Mouse (Mus musculus) liver, embryonic 14.5 days (tissue): Measurements from ENCODE around the gene Rph3al. TPM values are rescaled to one million over a fixed set of nuclear protein-coding genes. Genes with fewer than 3 reads are reported as not detected.

ENCODE experiments used
- ATAC-seq: fragments of 200-750 bp; cut with Nextera tagmentation; 2 replicates; pipeline ENCODE4 v1.8.0; 2017; ENCODE audit warnings: moderate number of reproducible peaks, mild to moderate bottlenecking, moderate library complexity; ENCODE audit not compliant: insufficient read depth
- DNase-seq, 3 experiments: peaks; one replicate each; pipeline ENCODE4 v3.0.0-alpha.2; 2012 to 2013; ENCODE audit warnings: low read depth in 3 of 3, low spot score in 3 of 3
- H3K27ac ChIP-seq: fragments of 300-500 bp; sonication (generic); 2 replicates; pipeline ENCODE4 v1.5.1; 2014; ENCODE audit warnings: moderate library complexity, mild to moderate bottlenecking, control low read depth, inconsistent platforms
- H3K27me3 ChIP-seq: fragments of 300-500 bp; sonication (generic); 2 replicates; pipeline ENCODE4 v1.6.1; 2014; ENCODE audit warnings: mild to moderate bottlenecking, low read length, moderate library complexity; ENCODE audit not compliant: control insufficient read depth, insufficient read depth
- H3K36me3 ChIP-seq: fragments of 300-500 bp; sonication (generic); replicated peaks from 2 replicates; pipeline ENCODE4 v1.6.1; 2014; ENCODE audit warnings: low read depth; ENCODE audit not compliant: control insufficient read depth, insufficient read depth
- H3K4me1 ChIP-seq, 2 experiments: fragments of 200-500 bp in 1 of 2; fragments of 300-500 bp in 1 of 2; sonication (generic) in 1 of 2; replicated peaks; 2 replicates each; pipeline ENCODE4 v1.6.1; 2012 to 2014; ENCODE audit warnings: antibody characterized with exemption in 1 of 2, inconsistent platforms in 1 of 2, low read length in 1 of 2; ENCODE audit not compliant: control insufficient read depth in 2 of 2, insufficient read depth in 2 of 2
- H3K4me2 ChIP-seq: fragments of 300-500 bp; sonication (generic); 2 replicates; pipeline ENCODE4 v1.6.1; 2014; ENCODE audit warnings: low read depth, mild to moderate bottlenecking, control low read depth, moderate library complexity
- H3K4me3 ChIP-seq, 2 experiments: fragments of 200-500 bp in 1 of 2; fragments of 300-500 bp in 1 of 2; sonication (generic) in 1 of 2; 2 replicates each; pipeline ENCODE4 v1.5.1; 2012 to 2014; ENCODE audit warnings: low read depth in 2 of 2, low read length in 2 of 2, mild to moderate bottlenecking in 2 of 2, control low read depth in 1 of 2, inconsistent platforms in 1 of 2, moderate library complexity in 1 of 2; ENCODE audit not compliant: insufficient read depth in 1 of 2
- H3K9ac ChIP-seq: fragments of 300-500 bp; sonication (generic); replicated peaks from 2 replicates; pipeline ENCODE4 v1.6.1; 2014; ENCODE audit warnings: mild to moderate bottlenecking, control low read depth, moderate library complexity
- H3K9me3 ChIP-seq: fragments of 300-500 bp; sonication (generic); 2 replicates; pipeline ENCODE4 v1.6.1; 2016; ENCODE audit warnings: low read length, mixed read lengths; ENCODE audit not compliant: control insufficient read depth
- CTCF ChIP-seq: IDR thresholded peaks from 2 replicates; pipeline ENCODE4 v1.5.1; 2016; ENCODE audit warnings: antibody characterized with exemption, low read depth, control low read depth
- EP300 ChIP-seq: IDR thresholded peaks from 2 replicates; pipeline ENCODE4 v1.6.1; 2016; ENCODE audit warnings: antibody characterized with exemption, low read depth
- WGBS: fragments of 180-500 bp; shearing (Covaris S2); extraction: QIAGEN DNeasy Blood & Tissue Kit; methylation state at CpG from one replicate; pipeline ENCODE4 v1.1.7; 2014; ENCODE audit not compliant: insufficient replicate concordance; 5-methylcytosine and 5-hydroxymethylcytosine counted together
- polyA plus RNA-seq, 2 experiments: library from polyadenylated mRNA; depleted of rRNA in 1 of 2; stranded (reverse) in 1 of 2; unstranded in 1 of 2; fragments of >200 nt; fragmentation: Nextera tagmentation in 1 of 2; extraction: Ambion mirVana in 1 of 2; gene quantifications; 2 replicates each; pipeline versions ENCODE4 v1.2.1 to v1.2.3; 2012 to 2014

The Rph3al gene
- polyA plus RNA-seq, 2 experiments, result 0.25 to 0.29 TPM

GRCm38 (mm10) chr11:75951895-75952294 lies 13.7 kb upstream of the Rph3al start:
- 56% methylated on average over 5 of the region's 5 CpGs for WGBS
- H3K4me2 ChIP-seq, result no peak overlapping the region
- DNase-seq, result no peak

GRCm38 (mm10) chr11:75950459-75950858 lies 12.2 kb upstream of the Rph3al start:
- Histone ChIP-seq H3K4me1 (no peaks in the 10 kb centered on the region), H3K9me3 (no peaks in the 10 kb centered on the region), H3K27me3 (no peaks in the 10 kb centered on the region), H3K4me3 (no peak overlapping the region), H3K27ac (no peak overlapping the region), H3K9ac (no peak overlapping the region), H3K4me2 (no peak overlapping the region), H3K36me3 (no peaks in the 10 kb centered on the region)
- WGBS, result 50% methylated on average over 3 of the region's 3 CpGs
- ATAC-seq (no peak), DNase-seq (no peak)
- TF ChIP-seq EP300, result no peak
- no peak for TF ChIP-seq CTCF

More at GRCm38 (mm10) chr11:75951895-75952294, 13.7 kb upstream of the Rph3al start:
- no peak overlapping the region for H3K27ac ChIP-seq
- no peak overlapping the region for H3K9ac ChIP-seq
- no peaks in the 10 kb centered on the region for H3K36me3 ChIP-seq
- no peak for ATAC-seq
- H3K27me3 ChIP-seq, result no peaks in the 10 kb centered on the region
- H3K9me3 ChIP-seq, result no peaks in the 10 kb centered on the region
- TF ChIP-seq CTCF (no peak), EP300 (no peak)
- H3K4me1 ChIP-seq, result no peaks in the 10 kb centered on the region
- no peak overlapping the region for H3K4me3 ChIP-seq

- Histone ChIP-seq H3K9me3 (no peaks in the 10 kb centered on the region), H3K36me3 (no peaks in the 10 kb centered on the region), H3K4me2 (no peak overlapping the region), H3K27me3 (no peaks in the 10 kb centered on the region), H3K9ac (no peak overlapping the region), H3K4me1 (no peaks in the 10 kb centered on the region), H3K27ac (no peak overlapping the region), H3K4me3 (no peak overlapping the region)
- TF ChIP-seq EP300, result no peak
- no peak for TF ChIP-seq CTCF
- DNase-seq, result no peak
- ATAC-seq, result no peak
- 33% methylated on average over 3 of the region's 3 CpGs for WGBS
Observed at GRCm38 (mm10) chr11:75948789-75949188, 10.6 kb upstream of the Rph3al start.

GRCm38 (mm10) chr11:75947223-75947622 lies 9.0 kb upstream of the Rph3al start:
- WGBS, result 46% methylated on average over 5 of the region's 5 CpGs
- no peaks in the 10 kb centered on the region for H3K36me3 ChIP-seq
- H3K4me3 ChIP-seq, result no peak overlapping the region
- H3K27ac ChIP-seq, result no peak overlapping the region
- no peaks in the 10 kb centered on the region; the same call in 1 of the 2 replicates for H3K9me3 ChIP-seq
- no peak overlapping the region for H3K4me2 ChIP-seq
- TF ChIP-seq EP300 (no peak), CTCF (no peak)
- H3K9ac ChIP-seq, result no peak overlapping the region
- H3K27me3 ChIP-seq, result no peaks in the 10 kb centered on the region
- ATAC-seq (no peak), DNase-seq (no peak)
- H3K4me1 ChIP-seq, result no peaks in the 10 kb centered on the region

- DNase-seq (no peak), ATAC-seq (no peak)
- Histone ChIP-seq H3K9me3 (no peaks in the 10 kb centered on the region; the same call in 1 of the 2 replicates), H3K4me3 (no peak overlapping the region), H3K9ac (no peak overlapping the region), H3K27me3 (no peaks in the 10 kb centered on the region), H3K36me3 (no peaks in the 10 kb centered on the region), H3K4me1 (no peaks in the 10 kb centered on the region), H3K4me2 (no peak overlapping the region), H3K27ac (no peak overlapping the region)
- 29% methylated on average over 9 of the region's 9 CpGs for WGBS
- TF ChIP-seq CTCF, result no peak
Observed at GRCm38 (mm10) chr11:75945805-75946450, 7.7 kb upstream of the Rph3al start.
